Mouse (Mus musculus) ES-Bruce4 (cell line): ENCODE measurements around the gene Mak. TPM values are rescaled to one million over a fixed set of nuclear protein-coding genes. Genes with fewer than 3 reads are reported as not detected.

Experiments used
- H3K27ac ChIP-seq: 2 replicates; pipeline ENCODE4 v1.5.1; 2012; ENCODE audit warnings: low read length, inconsistent platforms; ENCODE audit not compliant: insufficient read depth
- H3K27me3 ChIP-seq: 2 replicates; pipeline ENCODE4 v1.6.1; 2012; ENCODE audit warnings: mild to moderate bottlenecking, low read length, inconsistent platforms; ENCODE audit not compliant: control insufficient read depth, poor library complexity, insufficient read depth, severe bottlenecking
- H3K36me3 ChIP-seq: 2 replicates; pipeline ENCODE4 v1.6.1; 2012; ENCODE audit warnings: inconsistent platforms, mild to moderate bottlenecking, low read length, moderate library complexity; ENCODE audit not compliant: control insufficient read depth, poor library complexity, insufficient read depth, severe bottlenecking
- H3K4me1 ChIP-seq: one replicate; pipeline ENCODE4 v1.8.1; 2011; ENCODE audit warnings: low read length; ENCODE audit not compliant: control insufficient read depth, insufficient read depth
- H3K4me3 ChIP-seq: 2 replicates; pipeline ENCODE4 v1.5.1; 2011; ENCODE audit warnings: low read depth, mild to moderate bottlenecking, low read length
- H3K9ac ChIP-seq: 2 replicates; pipeline ENCODE4 v1.6.1; 2012; ENCODE audit warnings: low read depth, mild to moderate bottlenecking, inconsistent platforms; ENCODE audit not compliant: poor library complexity, severe bottlenecking
- H3K9me3 ChIP-seq: replicated peaks from 2 replicates; pipeline ENCODE4 v1.6.1; 2012; ENCODE audit warnings: mild to moderate bottlenecking, low read length, inconsistent platforms; ENCODE audit not compliant: control insufficient read depth, poor library complexity, insufficient read depth, severe bottlenecking
- CTCF ChIP-seq: IDR thresholded peaks from one replicate; pipeline ENCODE4 v1.8.1; 2011; ENCODE audit warnings: low read depth, low read length
- EP300 ChIP-seq: IDR thresholded peaks from 2 replicates; pipeline ENCODE4 v1.6.1; 2011; ENCODE audit warnings: low read depth, low read length; ENCODE audit not compliant: insufficient read depth
- POLR2A ChIP-seq: IDR thresholded peaks from one replicate; pipeline ENCODE4 v1.8.1; 2011; ENCODE audit warnings: low read length; ENCODE audit not compliant: insufficient read depth
- polyA plus RNA-seq: library from polyadenylated mRNA; stranded (reverse); fragments of >200 nt; gene quantifications from 2 replicates; pipeline ENCODE4 v1.2.4, GENCODE M21; 2011; ENCODE audit warnings: low read depth; ENCODE audit not compliant: missing spikeins, insufficient read depth, insufficient read length

The Mak gene
- polyA plus RNA-seq, 1 experiment = 3.5 TPM

GRCm38 (mm10) chr13:41015829-41016634 lies 63.5 kb downstream of the Mak start, which contains the start of gene Tmem14c:
Gene Tmem14c (plus strand): TSS chr13:41016292.
- Histone ChIP-seq H3K4me3 (peak within 1 kb of the TSS; percentile 83), H3K36me3 (peaks cover 30% of the 10 kb centered on the region), H3K27me3 (no peaks in the 10 kb centered on the region), H3K27ac (no peak within 1 kb of the TSS), H3K9ac (peak within 1 kb of the TSS; percentile 46), H3K9me3 (no peaks in the 10 kb centered on the region), H3K4me1 (no peaks in the 10 kb centered on the region)
- TF ChIP-seq CTCF (no peak), POLR2A (peak; percentile 87), EP300 (no peak)

GRCm38 (mm10) chr13:41008946-41009345 lies 70.6 kb downstream of the Mak start:
- no peak for TF ChIP-seq POLR2A
- no peak for TF ChIP-seq EP300
- peak; percentile 21 for TF ChIP-seq CTCF
- peaks cover 81% of the 10 kb centered on the region for H3K36me3 ChIP-seq

GRCm38 (mm10) chr13:41008271-41008670 lies 71.2 kb downstream of the Mak start:
- H3K27me3 ChIP-seq = no peaks in the 10 kb centered on the region
- H3K9me3 ChIP-seq = no peaks in the 10 kb centered on the region
- H3K36me3 ChIP-seq = peaks cover 83% of the 10 kb centered on the region

More at GRCm38 (mm10) chr13:41008946-41009345, 70.6 kb downstream of the Mak start:
- Histone ChIP-seq H3K27me3 (no peaks in the 10 kb centered on the region), H3K4me1 (no peaks in the 10 kb centered on the region), H3K9ac (no peak overlapping the region), H3K9me3 (no peaks in the 10 kb centered on the region), H3K27ac (no peak overlapping the region), H3K4me3 (no peak overlapping the region)

GRCm38 (mm10) chr13:41006244-41006643 lies 73.3 kb downstream of the Mak start:
- H3K9ac ChIP-seq = no peak overlapping the region
- H3K4me1 ChIP-seq = peaks cover 2% of the 10 kb centered on the region
- TF ChIP-seq CTCF (no peak), POLR2A (no peak), EP300 (no peak)
- H3K27me3 ChIP-seq = no peaks in the 10 kb centered on the region
- H3K27ac ChIP-seq = no peak overlapping the region
- no peaks in the 10 kb centered on the region for H3K9me3 ChIP-seq
- no peak overlapping the region for H3K4me3 ChIP-seq
- peaks cover 68% of the 10 kb centered on the region for H3K36me3 ChIP-seq

More at GRCm38 (mm10) chr13:41008271-41008670, 71.2 kb downstream of the Mak start:
- no peak overlapping the region for H3K27ac ChIP-seq
- no peak for TF ChIP-seq CTCF
- no peak for TF ChIP-seq EP300
- no peak for TF ChIP-seq POLR2A
- no peaks in the 10 kb centered on the region for H3K4me1 ChIP-seq
- H3K9ac ChIP-seq = no peak overlapping the region
- no peak overlapping the region for H3K4me3 ChIP-seq

- Histone ChIP-seq H3K9me3 (no peaks in the 10 kb centered on the region), H3K36me3 (peaks cover 26% of the 10 kb centered on the region), H3K9ac (peak overlapping the region; percentile 80; the same call in 1 of the 2 replicates), H3K27ac (no peak overlapping the region), H3K4me1 (peaks cover 2% of the 10 kb centered on the region), H3K4me3 (peak overlapping the region; percentile 21), H3K27me3 (no peaks in the 10 kb centered on the region)
- no peak for TF ChIP-seq EP300
- no peak for TF ChIP-seq CTCF
- TF ChIP-seq POLR2A = no peak
Observed at GRCm38 (mm10) chr13:41002001-41002400, 77.5 kb downstream of the Mak start.
